Mouse (Mus musculus) liver, postnatal 0 days (tissue): ENCODE results near the gene Ccdc73.

Experiments used
- CTCF ChIP-seq: sonication (generic); IDR thresholded peaks from 2 replicates; pipeline ENCODE4 v1.5.1; 2016; ENCODE audit warnings: antibody characterized with exemption, low read depth
- EP300 ChIP-seq: IDR thresholded peaks from 2 replicates; pipeline ENCODE4 v1.6.1; 2016; ENCODE audit warnings: antibody characterized with exemption, low read depth, mild to moderate bottlenecking

DNA sequence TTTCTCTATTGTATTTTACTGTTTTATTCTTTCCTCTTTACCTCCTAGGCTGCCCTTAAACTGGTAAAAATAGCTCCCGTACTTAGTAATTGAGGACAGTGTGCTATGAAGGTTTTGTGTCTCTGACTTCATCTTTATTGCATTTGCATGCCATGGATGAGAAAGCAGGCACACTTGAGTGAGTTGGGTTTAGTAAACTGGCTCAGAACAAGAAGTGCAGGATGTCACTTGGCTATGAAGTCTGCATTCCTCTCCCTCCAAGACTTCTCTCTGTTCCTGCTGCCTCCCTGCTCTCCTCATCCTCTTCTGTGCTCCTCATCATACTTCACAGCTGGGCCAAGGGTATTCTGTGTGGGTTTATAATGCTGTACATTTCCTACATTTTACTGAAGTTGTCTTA, 121.4 kb downstream of the Ccdc73 start:
- TF ChIP-seq CTCF (no peak), EP300 (no peak)
